Mouse (Mus musculus): ENCODE data around the gene Egln2. TPM values are rescaled to one million over a fixed set of nuclear protein-coding genes. Genes with fewer than 3 reads are reported as not detected.

Gene Egln2
- total and polyA plus RNA-seq, 2 experiments from 2014 or later: 42.8 to 71.5 TPM

DNA sequence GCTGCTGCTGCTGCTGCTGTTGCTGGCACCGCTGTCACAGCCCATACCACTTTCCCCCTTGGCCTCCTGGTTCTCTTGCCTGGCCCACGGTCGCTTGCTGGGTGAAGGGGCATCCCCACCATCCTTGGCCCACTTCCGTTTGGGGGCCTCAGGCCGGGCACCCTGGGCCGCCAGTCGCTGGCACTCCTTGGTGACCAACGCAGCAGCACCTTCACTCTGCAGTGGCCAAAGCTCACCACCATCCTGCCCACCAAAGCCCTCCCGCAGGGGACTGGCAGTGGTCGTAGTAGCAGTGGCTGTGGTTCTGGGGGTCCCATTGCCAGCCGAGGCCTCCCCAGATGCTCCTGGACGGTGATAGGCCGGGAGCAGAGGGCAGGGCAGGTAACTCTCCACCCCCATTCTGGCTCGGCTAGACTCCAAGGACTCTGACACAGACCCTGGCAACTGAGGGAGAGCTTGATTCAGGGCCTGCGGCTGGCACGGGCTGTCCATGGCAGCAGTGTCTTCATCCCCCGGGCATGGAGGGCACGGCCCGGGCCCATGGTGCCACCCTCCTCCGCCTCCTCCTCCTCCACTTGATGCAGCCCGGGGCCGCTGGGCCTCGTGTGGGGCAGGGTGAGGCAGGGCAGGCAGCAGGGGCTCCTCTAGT lies 1.5 kb downstream of the Egln2 start:
- DNase-seq (ENCODE audit: low spot score): no peak
- H3K9me3 ChIP-seq (replicated peaks; ENCODE audit: control insufficient read depth, low read length): no peaks in the 10 kb centered on the region

GRCm38 (mm10) chr7:27164112-27164947 lies 2.3 kb downstream of the Egln2 start:
- DNase-seq (ENCODE audit: low spot score) (no peak), ATAC-seq (ENCODE audit: insufficient read depth, low read depth) (no peak)
- TF ChIP-seq CTCF (IDR thresholded peaks at IDR 0.05; ENCODE audit: low read depth) (no peak), EP300 (IDR thresholded peaks at IDR 0.05; ENCODE audit: low read depth) (no peak)
- Histone ChIP-seq H3K4me1 (ENCODE audit: control insufficient read depth, insufficient read depth) (peaks cover 31% of the 10 kb centered on the region), H3K4me3 (ENCODE audit: low read depth, low read length) (no peak overlapping the region), H3K9ac (replicated peaks; ENCODE audit: low read depth, low read length) (no peak overlapping the region), H3K36me3 (replicated peaks; ENCODE audit: control insufficient read depth, insufficient read depth, low read length) (peaks cover 12% of the 10 kb centered on the region), H3K27ac (ENCODE audit: low read depth) (no peak overlapping the region), H3K27me3 (ENCODE audit: control insufficient read depth, insufficient read depth, low read length) (no peaks in the 10 kb centered on the region), H3K4me2 (ENCODE audit: low read depth, low read length) (peak overlapping the region; percentile 93), H3K9me3 (replicated peaks; ENCODE audit: control insufficient read depth, low read length) (no peaks in the 10 kb centered on the region)
- 79% methylated on average over 33 of the region's 33 CpGs for WGBS

More for the DNA sequence above, 1.5 kb downstream of the Egln2 start:
- peak overlapping the region; percentile 64 for H3K4me3 ChIP-seq (ENCODE audit: low read depth, low read length)
- no peak for TF ChIP-seq EP300 (IDR thresholded peaks at IDR 0.05; ENCODE audit: low read depth)
- no peak for TF ChIP-seq CTCF (IDR thresholded peaks at IDR 0.05; ENCODE audit: low read depth)
- H3K4me1 ChIP-seq (ENCODE audit: control insufficient read depth, insufficient read depth): peaks cover 31% of the 10 kb centered on the region
- ATAC-seq (ENCODE audit: insufficient read depth, low read depth): no peak
- no peak overlapping the region for H3K27ac ChIP-seq (ENCODE audit: low read depth)
- no peaks in the 10 kb centered on the region for H3K27me3 ChIP-seq (ENCODE audit: control insufficient read depth, insufficient read depth, low read length)
- peaks cover 9% of the 10 kb centered on the region for H3K36me3 ChIP-seq (replicated peaks; ENCODE audit: control insufficient read depth, insufficient read depth, low read length)
- H3K9ac ChIP-seq (replicated peaks; ENCODE audit: low read depth, low read length): peak overlapping the region; percentile 74
- H3K4me2 ChIP-seq (ENCODE audit: low read depth, low read length): peak overlapping the region; percentile 93
- WGBS: 70% methylated on average over 23 of the region's 23 CpGs

DNA sequence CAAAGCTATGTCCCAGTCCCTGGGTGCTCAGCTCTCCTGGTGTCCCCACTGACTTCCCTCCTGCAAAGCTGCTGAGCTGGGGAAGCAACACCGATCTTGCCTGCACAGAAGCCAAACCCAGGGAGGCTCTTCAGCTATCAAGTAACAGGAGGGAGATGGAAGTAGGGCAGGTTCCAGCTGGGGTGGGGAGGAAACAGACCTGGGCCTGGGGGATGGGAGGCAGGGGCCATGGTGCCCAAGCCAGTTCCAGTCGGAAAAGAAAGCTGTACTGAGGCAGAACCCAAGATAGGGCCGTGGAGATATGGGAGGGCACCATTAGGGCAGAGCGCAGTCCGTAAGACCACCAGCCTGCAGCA lies 3.2 kb downstream of the Egln2 start:
- Histone ChIP-seq H3K36me3 (replicated peaks; ENCODE audit: control insufficient read depth, insufficient read depth, low read length) (peaks cover 21% of the 10 kb centered on the region), H3K4me1 (ENCODE audit: control insufficient read depth, insufficient read depth) (peaks cover 31% of the 10 kb centered on the region), H3K9me3 (replicated peaks; ENCODE audit: control insufficient read depth, low read length) (no peaks in the 10 kb centered on the region), H3K27me3 (ENCODE audit: control insufficient read depth, insufficient read depth, low read length) (no peaks in the 10 kb centered on the region), H3K27ac (ENCODE audit: low read depth) (no peak overlapping the region), H3K4me3 (ENCODE audit: low read depth, low read length) (no peak overlapping the region), H3K9ac (replicated peaks; ENCODE audit: low read depth, low read length) (no peak overlapping the region; the same call in 1 of the 2 replicates), H3K4me2 (ENCODE audit: low read depth, low read length) (0 out of 2 replicates have a peak overlapping the region, but pooled peaks have one; percentile 93)
- DNase-seq (ENCODE audit: low spot score) (no peak), ATAC-seq (ENCODE audit: insufficient read depth, low read depth) (no peak)
- TF ChIP-seq CTCF (IDR thresholded peaks at IDR 0.05; ENCODE audit: low read depth) (no peak), EP300 (IDR thresholded peaks at IDR 0.05; ENCODE audit: low read depth) (no peak)
- 61% methylated on average over 5 of the region's 5 CpGs for WGBS

GRCm38 (mm10) chr7:27162780-27163449 lies 3.7 kb downstream of the Egln2 start:
- H3K9ac ChIP-seq (replicated peaks; ENCODE audit: low read depth, low read length): no peak overlapping the region; the same call in 1 of the 2 replicates
- 0 out of 2 replicates have a peak overlapping the region, but pooled peaks have one; percentile 93 for H3K4me2 ChIP-seq (ENCODE audit: low read depth, low read length)
- peaks cover 31% of the 10 kb centered on the region for H3K4me1 ChIP-seq (ENCODE audit: control insufficient read depth, insufficient read depth)
- H3K27me3 ChIP-seq (ENCODE audit: control insufficient read depth, insufficient read depth, low read length): no peaks in the 10 kb centered on the region
- TF ChIP-seq CTCF (IDR thresholded peaks at IDR 0.05; ENCODE audit: low read depth): no peak
- TF ChIP-seq EP300 (IDR thresholded peaks at IDR 0.05; ENCODE audit: low read depth): no peak
- WGBS: 70% methylated on average over 5 of the region's 5 CpGs
- H3K4me3 ChIP-seq (ENCODE audit: low read depth, low read length): no peak overlapping the region
- no peak for ATAC-seq (ENCODE audit: insufficient read depth, low read depth)
- H3K27ac ChIP-seq (ENCODE audit: low read depth): no peak overlapping the region
- peaks cover 26% of the 10 kb centered on the region for H3K36me3 ChIP-seq (replicated peaks; ENCODE audit: control insufficient read depth, insufficient read depth, low read length)
- DNase-seq (ENCODE audit: low spot score): no peak
- H3K9me3 ChIP-seq (replicated peaks; ENCODE audit: control insufficient read depth, low read length): no peaks in the 10 kb centered on the region

- no peak for DNase-seq (ENCODE audit: low spot score)
- Histone ChIP-seq H3K4me1 (ENCODE audit: control insufficient read depth, insufficient read depth) (peaks cover 31% of the 10 kb centered on the region), H3K27ac (ENCODE audit: low read depth) (no peak overlapping the region), H3K4me3 (ENCODE audit: low read depth, low read length) (no peak overlapping the region), H3K9ac (replicated peaks; ENCODE audit: low read depth, low read length) (no peak overlapping the region), H3K9me3 (replicated peaks; ENCODE audit: control insufficient read depth, low read length) (no peaks in the 10 kb centered on the region), H3K27me3 (ENCODE audit: control insufficient read depth, insufficient read depth, low read length) (no peaks in the 10 kb centered on the region), H3K4me2 (ENCODE audit: low read depth, low read length) (no peak overlapping the region), H3K36me3 (replicated peaks; ENCODE audit: control insufficient read depth, insufficient read depth, low read length) (peaks cover 35% of the 10 kb centered on the region)
- no peak for ATAC-seq (ENCODE audit: insufficient read depth, low read depth)
- TF ChIP-seq EP300 (IDR thresholded peaks at IDR 0.05; ENCODE audit: low read depth) (no peak), CTCF (IDR thresholded peaks at IDR 0.05; ENCODE audit: low read depth) (no peak)
- 76% methylated on average over 4 of the region's 4 CpGs for WGBS
These were observed 4.9 kb downstream of the Egln2 start for GRCm38 (mm10) chr7:27161744-27162143.
